Mouse (Mus musculus): ENCODE measurements around the gene Nlgn3.

DNA sequence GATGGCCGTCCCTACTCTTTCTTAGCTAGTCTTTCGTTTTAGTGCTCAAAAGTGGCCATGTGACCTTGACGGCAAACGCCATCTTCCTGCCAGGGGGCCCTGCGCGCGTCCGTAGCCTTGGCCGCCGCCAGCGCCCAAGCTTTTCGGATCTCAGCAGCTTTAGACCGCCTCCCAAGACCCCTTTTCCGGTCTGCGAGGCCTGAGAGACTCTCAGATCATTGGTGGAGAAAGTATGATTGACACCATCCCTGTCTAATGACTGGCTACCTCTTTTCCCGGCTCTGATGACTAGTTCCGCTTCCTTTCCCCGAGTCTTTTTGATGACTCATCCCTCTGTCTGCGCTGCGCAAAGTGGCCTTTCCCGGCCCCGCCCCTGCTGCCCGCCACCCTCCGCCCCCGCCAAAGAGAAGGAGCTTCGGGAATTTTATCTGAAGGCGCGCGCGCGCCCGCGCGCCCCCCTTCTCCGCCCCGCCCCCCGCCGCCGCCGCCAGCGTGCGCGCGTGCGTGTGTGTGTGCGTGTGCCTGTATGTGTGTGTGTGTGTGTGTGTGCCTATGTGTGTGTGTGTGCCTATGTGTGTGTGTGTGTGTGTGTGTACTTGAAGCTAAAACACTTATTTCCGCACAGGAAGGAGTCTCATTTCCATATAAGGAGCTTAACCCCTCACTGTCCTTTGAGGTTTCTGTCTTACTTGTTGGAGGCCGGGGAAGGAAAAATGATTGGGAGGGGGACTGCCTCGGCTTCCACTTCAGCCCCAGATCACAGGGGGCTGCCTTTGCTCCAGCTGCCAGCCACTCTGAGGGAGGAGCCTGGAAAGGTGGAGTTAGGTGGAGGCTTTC lies 33.6 kb downstream of the Nlgn3 start:
- TF ChIP-seq CTCF (IDR thresholded peaks at IDR 0.05; ENCODE audit: control insufficient read depth, insufficient read depth, insufficient replicate concordance, low read depth, low read length), result no peak
- TF ChIP-seq POLR2A (IDR thresholded peaks at IDR 0.05; ENCODE audit: control insufficient read depth, low read depth, low read length), result peak; percentile 57
